Mouse (Mus musculus) kidney, adult 2 months (tissue): ENCODE results near the gene Hist1h2be.
"Not testable (repeated sequence)": the region's sequence is repeated elsewhere in the genome, so short reads cannot be mapped to it uniquely, and the experiment has no call there.

Experiments
- CTCF ChIP-seq: fragments of 200-500 bp; conservative IDR thresholded peaks from 2 replicates; pipeline ENCODE4 v1.5.1; 2011; ENCODE audit warnings: low read depth, mild to moderate bottlenecking, control low read depth, low read length, moderate library complexity, mixed read lengths; ENCODE audit not compliant: insufficient read depth, insufficient read length
- POLR2A ChIP-seq: fragments of 200-500 bp; IDR thresholded peaks from one replicate; pipeline ENCODE4 v1.6.1; 2011; ENCODE audit warnings: low read depth, low read length, control low read depth

DNA sequence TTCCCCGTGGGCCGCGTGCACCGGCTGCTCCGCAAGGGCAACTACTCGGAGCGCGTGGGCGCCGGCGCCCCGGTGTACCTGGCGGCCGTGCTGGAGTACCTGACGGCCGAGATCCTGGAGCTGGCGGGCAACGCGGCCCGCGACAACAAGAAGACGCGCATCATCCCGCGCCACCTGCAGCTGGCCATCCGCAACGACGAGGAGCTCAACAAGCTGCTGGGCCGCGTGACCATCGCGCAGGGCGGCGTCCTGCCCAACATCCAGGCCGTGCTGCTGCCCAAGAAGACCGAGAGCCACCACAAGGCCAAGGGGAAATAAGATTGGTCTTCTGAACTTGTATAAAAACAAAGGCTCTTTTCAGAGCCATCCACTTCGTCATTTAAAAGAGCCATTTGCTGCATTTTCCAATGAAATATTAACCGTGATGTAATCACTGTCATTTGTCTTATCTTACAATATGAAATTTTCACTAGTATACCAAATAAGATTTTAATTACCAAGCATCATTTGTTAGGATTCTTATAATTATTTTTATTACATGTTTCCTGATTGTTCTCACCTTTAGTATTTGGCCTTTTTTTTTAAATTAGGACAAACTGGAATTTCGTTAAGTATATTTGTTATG lies 46.3 kb downstream of the Hist1h2be start:
- TF ChIP-seq POLR2A, CTCF: not testable (repeated sequence)
